Mouse (Mus musculus): ENCODE results near the gene Nmur2. TPM values are rescaled to one million over a fixed set of nuclear protein-coding genes. Genes with fewer than 3 reads are reported as not detected.

Gene Nmur2
- under 1 TPM in 1 of 2 experiments, not detected in 1; 0.15 TPM for total RNA-seq (2021)

GRCm38 (mm10) chr11:56040917-56041316, at the start of gene Nmur2:
Nmur2 (minus strand) TSS chr11:56041010.
- DNase-seq (ENCODE audit: low spot score in 2 of 2): no peak

GRCm38 (mm10) chr11:56089127-56089689, 48.4 kb upstream of the Nmur2 start:
- DNase-seq (ENCODE audit: low spot score in 2 of 2): no peak
- intact Hi-C loops (cut with DNase I): no loop called here

More at GRCm38 (mm10) chr11:56040917-56041316, at the start of gene Nmur2:
- intact Hi-C loops (cut with DNase I): no loop called here

GRCm38 (mm10) chr11:56072131-56072530, 31.3 kb upstream of the Nmur2 start:
- intact Hi-C loops (cut with DNase I): no loop called here
- DNase-seq (ENCODE audit: low spot score in 2 of 2): peak; percentile 51 to 57

GRCm38 (mm10) chr11:56069658-56070057, 28.8 kb upstream of the Nmur2 start:
- intact Hi-C loops (cut with DNase I): no loop called here
- no peak for DNase-seq (ENCODE audit: low spot score in 2 of 2)

GRCm38 (mm10) chr11:56065147-56065546, 24.3 kb upstream of the Nmur2 start:
- no peak for DNase-seq (ENCODE audit: low spot score in 2 of 2)
- intact Hi-C loops (cut with DNase I): no loop called here

- intact Hi-C loops (cut with DNase I): no loop called here
- DNase-seq (ENCODE audit: low spot score in 2 of 2): no peak
Observed at GRCm38 (mm10) chr11:56064575-56064974, 23.8 kb upstream of the Nmur2 start.

- no peak for DNase-seq (ENCODE audit: low spot score in 2 of 2)
- intact Hi-C loops (cut with DNase I): no loop called here
Observed at GRCm38 (mm10) chr11:56059236-56059635, 18.4 kb upstream of the Nmur2 start.

- intact Hi-C loops (cut with DNase I): no loop called here
Observed at GRCm38 (mm10) chr11:56054439-56054838, 13.6 kb upstream of the Nmur2 start.

GRCm38 (mm10) chr11:56026854-56027253, 14.0 kb downstream of the Nmur2 start:
- intact Hi-C loops (cut with DNase I): no loop called here
- no peak for DNase-seq (ENCODE audit: low spot score in 2 of 2)

More at GRCm38 (mm10) chr11:56054439-56054838, 13.6 kb upstream of the Nmur2 start:
- DNase-seq (ENCODE audit: low spot score in 2 of 2): no peak

- no peak for DNase-seq (ENCODE audit: low spot score in 2 of 2)
- intact Hi-C loops (cut with DNase I): no loop called here
Observed at GRCm38 (mm10) chr11:56025746-56026570, 14.9 kb downstream of the Nmur2 start.

- intact Hi-C loops (cut with DNase I): loop anchor here (1.0 kb wide), 1 partner anchor 95 kb away; no protein-coding TSS in a partner anchor
- DNase-seq (ENCODE audit: low spot score in 2 of 2): peak in 1 of 2 experiments; percentile 4
Observed at GRCm38 (mm10) chr11:56013510-56014057, 27.2 kb downstream of the Nmur2 start.

- intact Hi-C loops (cut with DNase I): no loop called here
- DNase-seq (ENCODE audit: low spot score in 2 of 2): no peak
Observed at GRCm38 (mm10) chr11:56012396-56012795, 28.4 kb downstream of the Nmur2 start.

- intact Hi-C loops (cut with DNase I): no loop called here
- no peak for DNase-seq (ENCODE audit: low spot score in 2 of 2)
Observed at GRCm38 (mm10) chr11:56008277-56008676, 32.5 kb downstream of the Nmur2 start.

GRCm38 (mm10) chr11:55992799-55993198, 48.0 kb downstream of the Nmur2 start:
- intact Hi-C loops (cut with DNase I): loop anchor here (5.0 to 10.0 kb wide), 4 partner anchors 115 to 475 kb away; no protein-coding TSS in a partner anchor

GRCm38 (mm10) chr11:55992148-55992547, 48.7 kb downstream of the Nmur2 start:
- intact Hi-C loops (cut with DNase I): loop anchor here (5.0 to 10.0 kb wide), 4 partner anchors 115 to 475 kb away; no protein-coding TSS in a partner anchor
- no peak for DNase-seq (ENCODE audit: low spot score in 2 of 2)

More at GRCm38 (mm10) chr11:55992799-55993198, 48.0 kb downstream of the Nmur2 start:
- DNase-seq (ENCODE audit: low spot score in 2 of 2): no peak

- intact Hi-C loops (cut with DNase I): loop anchor here (5.0 to 10.0 kb wide), 4 partner anchors 116 to 474 kb away; no protein-coding TSS in a partner anchor
- DNase-seq (ENCODE audit: low spot score in 2 of 2): peak; percentile 23 to 37
Observed at GRCm38 (mm10) chr11:55991505-55992066, 49.2 kb downstream of the Nmur2 start.

GRCm38 (mm10) chr11:55984643-55985042, 56.2 kb downstream of the Nmur2 start:
- intact Hi-C loops (cut with DNase I): no loop called here
- DNase-seq (ENCODE audit: low spot score in 2 of 2): no peak

- intact Hi-C loops (cut with DNase I): no loop called here
- no peak for DNase-seq (ENCODE audit: low spot score in 2 of 2)
Observed at GRCm38 (mm10) chr11:55981656-55982055, 59.2 kb downstream of the Nmur2 start.

GRCm38 (mm10) chr11:55978146-55978545, 62.7 kb downstream of the Nmur2 start:
- intact Hi-C loops (cut with DNase I): no loop called here
- no peak for DNase-seq (ENCODE audit: low spot score in 2 of 2)

All from left cerebral cortex, postnatal 36 days (tissue).